Mouse (Mus musculus) skeletal muscle tissue, adult 2 months (tissue): ENCODE data around the gene Maml2.
A peak's percentile ranks its signal among the peaks of the same experiment; 100 is the strongest.

Experiments
- DNase-seq: peaks from one replicate; pipeline ENCODE4 v3.0.0-alpha.2; 2012; ENCODE audit warnings: low read depth, low spot score

Gene Maml2

GRCm38 (mm10) chr9:13716316-13717099 is 418.8 kb downstream of the Maml2 start:
- peak; percentile 57 for DNase-seq

- no peak for DNase-seq
Measured at GRCm38 (mm10) chr9:13748404-13748797, 450.6 kb downstream of the Maml2 start, which contains the start of gene Mtmr2. TSS of gene Mtmr2 (plus strand) at chr9:13748410.

GRCm38 (mm10) chr9:13748798-13749674 is 451.3 kb downstream of the Maml2 start:
- DNase-seq: peak; percentile 92

GRCm38 (mm10) chr9:13749675-13749998 is 451.9 kb downstream of the Maml2 start:
- DNase-seq: no peak

- DNase-seq: peak; percentile 14
Measured at GRCm38 (mm10) chr9:13752543-13752942, 454.8 kb downstream of the Maml2 start.
